Comparison of ENCODE assay signal across 1 mouse cellular context in the genomic region with DNA sequence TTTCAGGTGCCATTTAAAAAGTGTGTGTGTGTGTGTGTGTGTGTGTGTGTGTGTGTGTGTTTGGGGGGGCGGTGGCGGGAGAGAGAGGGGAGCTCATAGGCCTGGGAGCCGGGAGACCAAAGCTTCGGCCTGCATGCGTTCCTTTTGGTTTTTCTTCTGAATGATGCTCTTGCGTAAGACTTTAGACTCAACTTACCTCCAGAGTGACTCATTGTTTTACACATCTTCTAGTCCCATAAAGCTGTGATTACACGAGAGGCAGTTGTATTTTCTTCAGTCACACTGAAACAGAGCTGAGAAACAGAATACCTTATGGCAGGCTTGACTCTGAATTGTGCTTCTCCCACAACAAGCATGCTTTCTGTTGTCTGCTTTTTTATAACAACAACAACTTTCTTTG.
TF ChIP-seq lines count a peak whose summit lies in the region.

No protein-coding gene starts in this region.

TF ChIP-seq in CH12.LX, 34 proteins besides CTCF, POLR2A, EP300 and RAD21 (continued from another document):
- TF ChIP-seq TBP (conservative IDR thresholded peaks at IDR 0.05; ENCODE audit: low read depth, low read length): no peak
- no peak for TF ChIP-seq RCOR1 (conservative IDR thresholded peaks at IDR 0.05; ENCODE audit: low read depth, low read length)
- no peak for TF ChIP-seq BHLHE40 (IDR thresholded peaks at IDR 0.05; ENCODE audit: low read depth, low read length)
TF ChIP-seq in CH12.LX: peak in this region for 2.
